Mouse (Mus musculus): ENCODE measurements around the gene Aqp9.

DNA sequence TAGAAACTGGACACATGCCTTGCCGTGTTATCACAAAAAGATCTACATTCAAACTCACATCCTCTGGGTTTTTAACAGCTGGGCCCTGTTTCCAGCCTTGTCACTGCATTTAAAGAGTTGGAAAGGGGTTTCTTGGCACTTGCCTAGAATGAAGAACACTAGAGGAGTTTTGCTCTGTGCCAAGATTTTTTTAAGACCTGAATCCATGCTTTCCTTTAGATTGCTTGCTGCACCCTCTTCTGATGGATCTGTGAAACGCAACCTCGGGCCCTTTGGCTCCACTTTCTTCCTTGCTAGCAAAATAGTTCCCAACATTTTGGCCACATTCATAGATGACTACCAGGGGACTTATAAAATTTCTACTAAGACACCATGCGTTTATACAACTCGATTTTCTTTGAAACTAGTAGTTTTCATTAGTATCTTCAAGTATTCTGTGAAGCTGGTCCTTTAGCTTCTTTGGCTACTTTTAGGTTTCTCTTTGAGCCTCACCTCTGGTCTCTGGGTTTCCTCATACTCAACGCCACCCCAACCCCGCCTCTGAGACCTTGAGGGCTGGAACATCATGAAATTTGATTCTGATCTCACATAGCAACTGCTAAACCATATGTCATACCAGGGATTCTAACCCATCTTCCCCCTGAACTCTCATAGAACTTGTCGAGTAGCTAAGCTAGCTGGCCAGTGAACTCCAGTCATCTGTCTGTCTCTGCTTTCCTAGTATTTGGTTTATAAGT, 11.7 kb upstream of the Aqp9 start:
- TF ChIP-seq POLR2A (IDR thresholded peaks at IDR 0.05; ENCODE audit: extremely low read depth, insufficient read depth, low read length) (no peak), CTCF (IDR thresholded peaks at IDR 0.05; ENCODE audit: low read depth, low read length) (peak; percentile 41)
